Mouse (Mus musculus) urinary bladder, postnatal 25 days (tissue): ENCODE data around the gene Togaram1.

Experiments used
- DNase-seq: peaks from one replicate; pipeline ENCODE4 v3.0.0; 2022; ENCODE audit warnings: low spot score

Gene Togaram1

DNA sequence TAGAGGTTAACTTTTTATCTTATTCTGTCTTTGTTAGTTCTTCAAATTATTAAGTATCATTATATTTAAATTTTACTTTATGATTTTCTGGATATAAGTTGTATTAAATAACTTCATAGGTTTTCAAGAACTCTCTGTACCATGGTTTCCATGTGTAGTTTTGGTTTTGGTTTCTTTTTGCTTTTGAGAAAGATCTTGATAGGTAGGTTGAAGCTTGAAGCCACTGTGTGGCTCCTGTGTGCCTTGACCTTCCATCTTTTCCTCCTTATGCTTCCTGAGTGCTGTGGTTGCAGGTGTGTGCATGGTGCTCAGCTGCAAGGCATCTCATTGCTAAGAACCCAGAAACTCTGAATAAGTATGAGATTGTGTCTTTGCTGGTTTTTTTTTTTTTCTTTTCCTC, 83.2 kb downstream of the Togaram1 start:
- no peak for DNase-seq

DNA sequence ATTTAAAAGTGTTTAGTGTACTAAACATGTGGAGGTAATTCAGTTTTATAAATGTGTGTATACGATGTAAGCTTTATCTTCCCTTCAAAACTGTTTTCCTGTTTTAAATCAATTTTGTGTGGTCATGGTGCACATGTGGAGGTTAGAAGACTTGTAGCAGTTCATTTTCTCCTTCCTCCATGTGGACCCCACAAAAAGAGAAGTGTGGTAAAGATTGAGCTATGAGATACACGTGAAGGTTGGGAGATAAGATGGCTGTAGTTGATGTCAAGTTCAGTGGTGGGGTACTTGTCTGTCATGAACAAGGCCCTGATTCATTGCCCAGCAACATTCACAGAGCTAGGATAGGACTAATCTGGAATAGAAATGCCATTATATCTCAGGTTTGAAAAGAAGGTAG, 92.6 kb downstream of the Togaram1 start:
- no peak for DNase-seq

DNA sequence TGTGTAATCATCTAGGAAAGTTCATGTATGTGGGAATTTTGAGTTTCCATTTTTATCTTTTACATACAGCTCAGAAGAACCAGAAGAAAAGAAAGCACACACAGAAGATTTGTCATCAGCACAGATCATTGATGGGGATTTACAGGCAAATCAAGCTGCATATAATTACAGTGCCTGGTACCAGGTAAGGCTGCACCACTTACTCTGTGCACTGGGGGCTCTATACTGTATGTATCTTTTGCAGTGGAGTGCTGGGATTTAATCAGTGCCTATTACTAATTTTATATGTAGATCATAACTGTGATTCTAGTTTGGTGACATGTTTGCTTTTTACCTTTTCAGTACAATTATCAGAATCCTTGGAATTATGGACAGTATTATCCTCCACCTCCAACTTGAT, 95.5 kb downstream of the Togaram1 start:
- no peak for DNase-seq

DNA sequence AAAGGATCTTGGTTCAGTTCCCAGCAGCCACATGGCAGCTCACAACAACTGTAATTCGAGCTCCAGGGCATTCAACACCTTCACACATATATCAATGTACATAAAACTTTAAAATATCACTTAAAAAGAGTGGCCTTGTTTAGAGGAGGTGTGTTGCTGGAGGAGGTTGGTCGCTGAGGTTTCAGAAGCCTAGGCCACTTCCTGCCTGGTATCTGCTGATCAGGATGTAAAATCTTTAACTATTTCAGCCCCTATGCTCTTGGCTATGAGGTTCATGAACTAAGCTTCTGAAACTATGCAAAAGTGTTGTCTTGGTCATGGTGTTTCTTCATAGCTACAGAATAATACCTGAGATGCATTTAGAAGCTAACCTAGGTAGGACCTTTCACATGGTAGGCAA, 99.6 kb downstream of the Togaram1 start:
- no peak for DNase-seq

DNA sequence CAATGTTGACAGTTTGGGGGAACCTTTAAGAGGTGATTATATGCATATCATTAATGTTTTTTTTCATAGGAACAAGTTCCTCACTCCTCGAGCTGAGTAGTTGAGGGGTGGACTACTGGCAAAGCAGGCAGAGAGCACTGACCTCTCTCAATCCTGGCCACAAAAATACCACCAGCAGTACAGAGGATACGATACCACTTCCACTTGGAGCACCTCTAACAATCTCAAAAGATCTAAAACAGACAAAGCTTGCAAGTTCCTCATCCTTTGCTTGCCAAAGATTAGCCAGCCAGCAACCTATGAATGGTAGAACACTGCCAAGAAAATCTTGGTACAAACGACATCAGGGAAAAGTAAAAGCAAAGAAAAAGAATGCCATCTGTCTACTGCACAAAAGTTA, 100.6 kb downstream of the Togaram1 start:
- no peak for DNase-seq

DNA sequence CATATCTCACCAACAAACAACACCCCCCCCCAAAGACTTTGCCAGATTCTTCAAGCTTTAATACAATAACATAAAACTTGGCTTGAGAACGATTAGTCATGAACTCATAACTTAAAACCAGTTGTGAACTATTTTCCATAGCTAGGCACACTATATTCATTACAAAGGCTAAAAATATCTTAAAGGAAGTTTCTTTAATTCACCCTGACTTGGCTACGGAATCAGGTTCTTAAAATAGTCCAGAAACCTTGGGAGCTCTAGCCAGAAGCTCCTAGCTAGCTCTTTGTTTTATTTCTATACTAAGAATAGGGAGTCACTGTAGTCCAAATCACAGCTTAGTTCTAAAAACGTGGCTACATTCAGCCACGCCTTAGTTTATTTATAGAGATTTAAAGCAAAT, 102.8 kb downstream of the Togaram1 start:
- DNase-seq = no peak
